Mouse (Mus musculus): ENCODE data around the gene Jak3. TPM values are rescaled to one million over a fixed set of nuclear protein-coding genes. Genes with fewer than 3 reads are reported as not detected.

Gene Jak3
- polyA plus RNA-seq, 1 experiment from 2014 or later = 0.99 TPM

DNA sequence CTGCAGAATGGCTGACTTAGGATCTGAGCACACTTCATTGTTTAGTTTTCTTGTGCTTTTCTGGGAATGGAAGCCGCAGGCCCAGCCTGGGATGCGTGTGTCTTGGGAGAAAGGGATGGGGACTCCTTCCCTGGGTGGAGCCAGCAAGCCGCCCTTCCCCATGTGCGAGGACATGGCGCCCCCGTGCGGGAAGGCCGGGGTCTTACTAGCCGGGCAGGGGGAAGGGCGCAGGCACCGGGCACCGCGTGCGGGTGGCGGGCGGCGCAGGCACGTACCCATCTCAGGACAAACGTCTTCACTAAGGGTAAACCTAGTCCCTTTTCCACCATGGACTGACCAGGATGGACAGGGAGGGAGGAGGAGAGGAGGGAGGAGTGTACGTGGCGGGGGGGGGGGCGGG is 42.9 kb upstream of the Jak3 start:
- Histone ChIP-seq H3K27ac (ENCODE audit: low read depth, low read length) (no peak overlapping the region), H3K9ac (ENCODE audit: low read depth, low read length) (no peak overlapping the region), H3K4me1 (replicated peaks; ENCODE audit: control insufficient read depth, insufficient read depth, low read length) (peaks cover 5% of the 10 kb centered on the region), H3K27me3 (ENCODE audit: control insufficient read depth, insufficient read depth, low read length) (peaks cover 28% of the 10 kb centered on the region), H3K9me3 (ENCODE audit: control insufficient read depth, low read length) (peaks cover 3% of the 10 kb centered on the region; the same call in 1 of the 2 replicates), H3K4me2 (replicated peaks; ENCODE audit: low read depth, low read length) (no peak overlapping the region), H3K36me3 (ENCODE audit: control insufficient read depth, insufficient read depth, low read length) (no peaks in the 10 kb centered on the region), H3K4me3 (ENCODE audit: low read depth, low read length) (no peak overlapping the region)
- ATAC-seq (ENCODE audit: low FRiP score) (no peak), DNase-seq (ENCODE audit: low spot score) (peak; percentile 21)
- 10% methylated on average over 19 of the region's 22 CpGs for WGBS

DNA sequence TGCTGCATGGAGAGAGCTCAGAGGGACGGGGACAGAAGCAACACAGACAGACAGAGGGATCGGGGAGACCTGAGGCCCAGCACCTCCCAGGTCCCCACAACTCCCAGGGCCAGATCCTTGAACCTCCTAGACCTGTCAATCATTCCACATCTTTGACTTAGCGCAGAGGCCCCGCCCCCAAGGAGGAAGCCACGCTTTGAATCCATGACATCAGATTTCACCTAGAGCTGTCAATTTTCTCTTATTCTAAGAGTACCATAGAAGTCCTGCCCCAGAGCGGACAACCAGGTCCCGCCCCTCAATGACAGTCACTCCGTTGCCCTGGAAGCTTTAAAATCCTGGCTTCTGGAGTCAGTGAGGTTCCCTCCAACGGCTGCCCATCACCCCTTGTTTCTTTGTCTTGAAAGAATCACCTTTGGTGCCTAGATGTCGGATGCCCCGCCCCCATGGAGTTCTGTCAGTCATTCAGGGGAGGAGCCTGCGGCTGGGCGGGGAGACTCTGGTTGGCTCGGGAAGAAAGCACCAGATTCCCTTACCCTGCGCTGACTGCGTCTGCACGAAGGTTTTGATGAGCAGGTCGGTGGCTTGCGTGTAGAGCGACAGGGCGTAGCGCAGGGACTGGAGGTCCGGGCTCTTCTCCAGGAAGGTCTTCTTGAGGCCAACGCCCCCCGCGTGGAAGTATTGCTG is 42.0 kb upstream of the Jak3 start:
- Histone ChIP-seq H3K9ac (ENCODE audit: low read depth, low read length) (0 out of 2 replicates have a peak overlapping the region, but pooled peaks have one; percentile 11), H3K36me3 (ENCODE audit: control insufficient read depth, insufficient read depth, low read length) (no peaks in the 10 kb centered on the region), H3K27me3 (ENCODE audit: control insufficient read depth, insufficient read depth, low read length) (peaks cover 28% of the 10 kb centered on the region), H3K9me3 (ENCODE audit: control insufficient read depth, low read length) (peaks cover 3% of the 10 kb centered on the region; the same call in 1 of the 2 replicates), H3K4me1 (replicated peaks; ENCODE audit: control insufficient read depth, insufficient read depth, low read length) (0 out of 2 replicates have a peak, but pooled peaks cover 2% of the 10 kb centered on the region), H3K27ac (ENCODE audit: low read depth, low read length) (no peak overlapping the region), H3K4me3 (ENCODE audit: low read depth, low read length) (no peak overlapping the region), H3K4me2 (replicated peaks; ENCODE audit: low read depth, low read length) (peak overlapping the region; percentile 31)
- 1% methylated on average over 26 of the region's 26 CpGs for WGBS
- peak; percentile 78 for DNase-seq (ENCODE audit: low spot score)
- ATAC-seq (ENCODE audit: low FRiP score) = peak; percentile 36

DNA sequence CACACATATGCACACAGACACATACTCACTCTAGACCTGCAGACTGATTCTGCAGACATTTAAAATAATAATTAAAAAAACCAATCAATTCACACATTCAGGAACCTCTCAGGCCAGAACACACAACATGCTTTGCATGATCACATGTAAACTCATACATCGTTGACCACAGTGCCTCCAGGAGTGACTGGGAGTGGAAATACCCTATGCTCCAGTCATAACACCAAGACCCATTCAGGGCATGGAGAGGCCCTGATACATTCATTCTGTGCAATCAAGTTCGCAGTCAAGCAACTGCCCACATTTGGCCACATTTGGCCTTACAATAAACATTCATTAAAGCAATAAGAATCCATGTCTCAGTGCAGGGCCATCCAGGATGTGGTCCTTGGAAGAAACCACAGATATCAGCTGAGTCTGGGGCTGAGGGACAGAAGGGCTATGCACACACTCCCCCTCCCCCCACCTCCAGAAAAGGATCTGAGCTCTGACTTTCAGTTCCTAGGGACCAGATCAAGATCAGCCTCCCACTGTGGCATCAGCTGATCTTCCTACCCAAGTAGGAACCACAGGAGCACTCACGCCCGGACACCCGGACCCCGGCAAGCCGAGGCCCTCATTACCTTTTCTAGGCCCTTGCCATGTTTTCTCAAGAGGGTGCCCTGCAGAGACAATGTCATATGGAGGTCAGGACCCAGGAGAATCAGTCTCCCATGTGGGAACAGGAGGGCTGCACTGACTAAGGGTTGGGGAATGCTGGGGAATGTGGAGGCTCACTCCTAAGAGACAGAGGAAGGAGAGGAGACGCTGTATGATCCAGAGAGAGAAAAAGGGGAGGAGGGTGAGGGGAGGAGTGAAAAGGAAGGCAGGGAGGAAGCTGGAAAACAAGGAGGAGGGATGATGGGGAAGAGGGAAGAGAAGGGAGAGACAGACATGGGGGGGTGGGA is 38.7 kb upstream of the Jak3 start:
- H3K9me3 ChIP-seq (ENCODE audit: control insufficient read depth, low read length) = peaks cover 3% of the 10 kb centered on the region; the same call in 1 of the 2 replicates
- H3K27me3 ChIP-seq (ENCODE audit: control insufficient read depth, insufficient read depth, low read length) = peaks cover 9% of the 10 kb centered on the region
- no peak overlapping the region for H3K9ac ChIP-seq (ENCODE audit: low read depth, low read length)
- H3K4me3 ChIP-seq (ENCODE audit: low read depth, low read length) = no peak overlapping the region
- 53% methylated on average over 8 of the region's 8 CpGs for WGBS
- no peak for ATAC-seq (ENCODE audit: low FRiP score)
- H3K27ac ChIP-seq (ENCODE audit: low read depth, low read length) = no peak overlapping the region
- no peak for DNase-seq (ENCODE audit: low spot score)
- H3K4me2 ChIP-seq (replicated peaks; ENCODE audit: low read depth, low read length) = no peak overlapping the region
- H3K4me1 ChIP-seq (replicated peaks; ENCODE audit: control insufficient read depth, insufficient read depth, low read length) = no peaks in the 10 kb centered on the region
- H3K36me3 ChIP-seq (ENCODE audit: control insufficient read depth, insufficient read depth, low read length) = no peaks in the 10 kb centered on the region

DNA sequence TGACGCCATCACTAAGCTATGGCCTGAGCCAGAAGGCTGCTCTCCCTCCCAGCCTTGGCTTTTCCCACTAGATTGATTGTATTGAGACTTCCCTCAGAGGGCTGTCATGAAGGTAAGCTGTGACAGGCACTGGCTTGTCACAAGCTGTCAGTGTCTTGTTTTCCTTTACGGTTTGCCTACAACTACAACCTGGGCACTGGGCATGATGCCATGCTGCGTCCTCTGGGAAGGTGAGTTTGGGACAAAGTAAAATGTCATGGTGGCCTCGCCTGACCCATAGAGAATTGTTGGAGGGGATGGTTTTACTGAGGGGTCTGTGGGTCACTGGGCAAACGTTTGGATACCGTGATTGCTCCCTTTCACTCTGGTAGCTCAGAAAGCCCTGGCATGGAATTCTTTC is 37.8 kb upstream of the Jak3 start:
- H3K9me3 ChIP-seq (ENCODE audit: control insufficient read depth, low read length) = no peaks in the 10 kb centered on the region
- DNase-seq (ENCODE audit: low spot score) (no peak), ATAC-seq (ENCODE audit: low FRiP score) (no peak)
- 63% methylated on average over 6 of the region's 6 CpGs for WGBS
- H3K4me3 ChIP-seq (ENCODE audit: low read depth, low read length) = no peak overlapping the region
- H3K9ac ChIP-seq (ENCODE audit: low read depth, low read length) = no peak overlapping the region
- H3K4me1 ChIP-seq (replicated peaks; ENCODE audit: control insufficient read depth, insufficient read depth, low read length) = no peaks in the 10 kb centered on the region
- no peak overlapping the region for H3K4me2 ChIP-seq (replicated peaks; ENCODE audit: low read depth, low read length)
- no peaks in the 10 kb centered on the region for H3K36me3 ChIP-seq (ENCODE audit: control insufficient read depth, insufficient read depth, low read length)
- peaks cover 8% of the 10 kb centered on the region for H3K27me3 ChIP-seq (ENCODE audit: control insufficient read depth, insufficient read depth, low read length)
- no peak overlapping the region for H3K27ac ChIP-seq (ENCODE audit: low read depth, low read length)

DNA sequence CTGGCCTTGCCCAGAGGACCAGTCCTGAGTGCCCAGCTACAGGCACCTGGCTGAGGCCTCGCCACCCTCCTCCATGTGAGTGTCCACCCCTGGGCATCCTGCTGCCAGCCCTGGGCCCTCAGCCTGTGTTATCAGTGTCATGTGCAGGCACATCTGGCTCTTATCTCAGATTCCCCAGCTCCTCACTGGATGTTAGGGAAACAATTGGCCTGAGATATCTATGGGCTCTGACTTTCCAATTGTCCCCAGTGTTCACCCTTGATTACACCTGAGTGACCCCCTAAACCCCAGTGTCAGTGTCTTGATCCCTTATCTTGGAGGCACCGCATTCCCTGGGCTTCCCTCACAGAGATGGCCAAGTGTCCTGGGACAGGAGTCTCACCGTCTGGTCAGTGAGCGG is 36.8 kb upstream of the Jak3 start:
- Histone ChIP-seq H3K4me1 (replicated peaks; ENCODE audit: control insufficient read depth, insufficient read depth, low read length) (no peaks in the 10 kb centered on the region), H3K36me3 (ENCODE audit: control insufficient read depth, insufficient read depth, low read length) (no peaks in the 10 kb centered on the region), H3K9ac (ENCODE audit: low read depth, low read length) (no peak overlapping the region), H3K27ac (ENCODE audit: low read depth, low read length) (no peak overlapping the region), H3K27me3 (ENCODE audit: control insufficient read depth, insufficient read depth, low read length) (peaks cover 4% of the 10 kb centered on the region; the same call in 1 of the 2 replicates), H3K4me3 (ENCODE audit: low read depth, low read length) (no peak overlapping the region), H3K9me3 (ENCODE audit: control insufficient read depth, low read length) (no peaks in the 10 kb centered on the region), H3K4me2 (replicated peaks; ENCODE audit: low read depth, low read length) (no peak overlapping the region)
- 87% methylated on average over 4 of the region's 4 CpGs for WGBS
- no peak for DNase-seq (ENCODE audit: low spot score)
- no peak for ATAC-seq (ENCODE audit: low FRiP score)

DNA sequence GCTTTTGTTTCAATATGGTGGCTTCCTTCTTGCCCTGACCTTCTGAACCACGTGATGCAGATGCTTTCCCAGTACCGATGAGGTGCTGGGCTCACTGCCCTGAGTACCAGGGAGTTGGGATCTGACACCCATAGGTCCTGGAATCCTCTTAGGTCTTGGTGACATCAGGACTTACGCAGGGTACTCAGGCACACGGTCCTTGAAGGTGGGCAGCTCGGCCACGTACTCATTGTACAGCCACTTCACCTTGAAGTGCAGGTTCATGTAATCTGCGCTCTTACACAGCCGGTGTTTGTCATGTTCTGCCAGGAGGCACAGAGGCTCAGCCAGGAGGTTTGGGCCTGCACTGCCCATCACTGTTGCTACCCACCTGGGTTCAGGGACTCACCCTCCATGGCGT is 30.6 kb upstream of the Jak3 start:
- ATAC-seq (ENCODE audit: low FRiP score) (no peak), DNase-seq (ENCODE audit: low spot score) (no peak)
- Histone ChIP-seq H3K27ac (ENCODE audit: low read depth, low read length) (no peak overlapping the region), H3K4me3 (ENCODE audit: low read depth, low read length) (no peak overlapping the region), H3K36me3 (ENCODE audit: control insufficient read depth, insufficient read depth, low read length) (no peaks in the 10 kb centered on the region), H3K4me2 (replicated peaks; ENCODE audit: low read depth, low read length) (no peak overlapping the region), H3K27me3 (ENCODE audit: control insufficient read depth, insufficient read depth, low read length) (0 out of 2 replicates have a peak, but pooled peaks cover 2% of the 10 kb centered on the region), H3K4me1 (replicated peaks; ENCODE audit: control insufficient read depth, insufficient read depth, low read length) (no peaks in the 10 kb centered on the region), H3K9ac (ENCODE audit: low read depth, low read length) (no peak overlapping the region), H3K9me3 (ENCODE audit: control insufficient read depth, low read length) (no peaks in the 10 kb centered on the region)
- 85% methylated on average over 9 of the region's 9 CpGs for WGBS

DNA sequence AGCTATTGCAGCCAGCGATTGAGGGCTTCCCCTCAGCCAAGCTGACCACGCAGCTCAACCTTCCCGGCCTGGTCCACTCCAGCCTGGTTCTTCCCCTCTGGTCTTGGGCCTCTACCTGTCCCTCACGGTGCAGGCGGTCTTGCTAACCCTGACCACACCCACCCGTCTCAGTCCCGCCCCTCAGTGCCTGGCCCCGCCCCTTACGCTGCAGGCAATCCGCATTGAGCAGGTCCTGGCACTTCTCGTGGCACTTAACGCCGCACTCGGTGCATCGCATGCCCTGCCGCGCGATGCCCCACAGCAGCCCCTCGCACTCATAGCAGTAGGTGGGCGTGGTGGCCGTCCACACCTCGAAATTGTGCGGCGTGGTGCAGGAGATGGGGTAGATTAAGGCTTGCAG is 21.5 kb upstream of the Jak3 start:
- H3K27me3 ChIP-seq (ENCODE audit: control insufficient read depth, insufficient read depth, low read length) = peaks cover 48% of the 10 kb centered on the region
- H3K27ac ChIP-seq (ENCODE audit: low read depth, low read length) = no peak overlapping the region
- peak overlapping the region; percentile 31 for H3K4me2 ChIP-seq (replicated peaks; ENCODE audit: low read depth, low read length)
- no peaks in the 10 kb centered on the region for H3K4me1 ChIP-seq (replicated peaks; ENCODE audit: control insufficient read depth, insufficient read depth, low read length)
- ATAC-seq (ENCODE audit: low FRiP score) (peak; percentile 32; the same call in 1 of the 2 replicates), DNase-seq (ENCODE audit: low spot score) (peak; percentile 47)
- H3K9me3 ChIP-seq (ENCODE audit: control insufficient read depth, low read length) = no peaks in the 10 kb centered on the region
- no peak overlapping the region; the same call in 1 of the 2 replicates for H3K4me3 ChIP-seq (ENCODE audit: low read depth, low read length)
- no peak overlapping the region for H3K9ac ChIP-seq (ENCODE audit: low read depth, low read length)
- no peaks in the 10 kb centered on the region for H3K36me3 ChIP-seq (ENCODE audit: control insufficient read depth, insufficient read depth, low read length)
- WGBS = 2% methylated on average over 24 of the region's 24 CpGs

DNA sequence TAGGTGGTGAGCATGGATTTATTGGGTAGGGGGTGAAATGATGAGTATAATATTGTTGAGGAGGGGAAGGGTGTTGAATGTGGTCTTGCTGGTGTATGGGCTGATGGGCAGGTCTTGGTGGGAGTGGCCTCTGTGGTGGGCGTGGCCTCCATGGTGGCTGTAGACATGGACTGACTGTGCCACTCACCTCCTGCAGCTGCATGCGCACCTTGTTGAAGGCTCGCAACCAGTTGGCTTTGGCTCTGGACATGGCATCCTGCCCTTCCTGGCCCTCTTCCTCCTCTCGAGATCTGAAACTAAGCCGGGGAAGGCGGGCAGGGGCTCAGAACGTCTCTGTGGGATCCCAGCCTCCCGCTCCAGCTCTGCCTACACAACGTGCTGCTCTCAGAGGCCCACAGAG is 18.3 kb upstream of the Jak3 start:
- Histone ChIP-seq H3K27me3 (ENCODE audit: control insufficient read depth, insufficient read depth, low read length) (peaks cover 62% of the 10 kb centered on the region), H3K36me3 (ENCODE audit: control insufficient read depth, insufficient read depth, low read length) (no peaks in the 10 kb centered on the region)
- DNase-seq (ENCODE audit: low spot score) = no peak

More for the DNA sequence above, 18.3 kb upstream of the Jak3 start:
- WGBS = 34% methylated on average over 9 of the region's 9 CpGs
- H3K4me1 ChIP-seq (replicated peaks; ENCODE audit: control insufficient read depth, insufficient read depth, low read length) = no peaks in the 10 kb centered on the region; the same call in 1 of the 2 replicates
- H3K9ac ChIP-seq (ENCODE audit: low read depth, low read length) = no peak overlapping the region
- H3K4me3 ChIP-seq (ENCODE audit: low read depth, low read length) = no peak overlapping the region
- H3K27ac ChIP-seq (ENCODE audit: low read depth, low read length) = no peak overlapping the region
- no peaks in the 10 kb centered on the region for H3K9me3 ChIP-seq (ENCODE audit: control insufficient read depth, low read length)
- H3K4me2 ChIP-seq (replicated peaks; ENCODE audit: low read depth, low read length) = no peak overlapping the region
- ATAC-seq (ENCODE audit: low FRiP score) = no peak

Measured in hindbrain, embryonic 11.5 days (tissue).